Mouse (Mus musculus): Measurements from ENCODE around the gene Bcat2.

- TF ChIP-seq CTCF (IDR thresholded peaks at IDR 0.05; ENCODE audit: low read depth, low read length) (no peak), POLR2A (IDR thresholded peaks at IDR 0.05; ENCODE audit: borderline replicate concordance, low read depth, low read length) (no peak)
Measured at GRCm38 (mm10) chr7:45617042-45617695, 47.2 kb downstream of the Bcat2 start, which contains the start of gene Fut1.

All from bone marrow macrophage, adult 2 months (primary cell).